Mouse (Mus musculus) CH12.LX (cell line): ENCODE measurements around the gene Dab1. TPM values are rescaled to one million over a fixed set of nuclear protein-coding genes. Genes with fewer than 3 reads are reported as not detected.

Source experiments
- DNase-seq: peaks from one replicate; pipeline ENCODE4 v3.0.0-alpha.2; 2013; ENCODE audit errors: extremely low read depth
- H3K27ac ChIP-seq: 2 replicates; pipeline ENCODE4 v1.5.1; 2012; ENCODE audit warnings: low read depth, mild to moderate bottlenecking, control low read depth, moderate library complexity; ENCODE audit not compliant: insufficient read depth
- H3K27me3 ChIP-seq: replicated peaks from 2 replicates; pipeline ENCODE3; 2012; ENCODE audit warnings: inconsistent platforms
- H3K36me3 ChIP-seq, 2 experiments: replicated peaks in 1 of 2; 2 replicates each; pipeline versions ENCODE3 to v1.6.1; 2012; ENCODE audit warnings: inconsistent platforms in 1 of 2, low read length in 1 of 2, mild to moderate bottlenecking in 1 of 2, mixed read lengths in 1 of 2, moderate library complexity in 1 of 2; ENCODE audit not compliant: control insufficient read depth in 1 of 2, insufficient read depth in 1 of 2
- H3K4me1 ChIP-seq, 2 experiments: 2 replicates each; pipeline ENCODE4 v1.6.1; 2012; ENCODE audit warnings: inconsistent platforms in 1 of 2, moderate library complexity in 1 of 2; ENCODE audit not compliant: insufficient read depth in 2 of 2, control insufficient read depth in 1 of 2
- H3K4me2 ChIP-seq: 2 replicates; pipeline ENCODE4 v1.6.1; 2012; ENCODE audit warnings: low read depth, mild to moderate bottlenecking, control low read depth; ENCODE audit not compliant: poor library complexity, insufficient read depth, severe bottlenecking
- H3K4me3 ChIP-seq, 3 experiments: fragments of 150-350 bp in 1 of 3; sonication (generic) in 1 of 3; replicated peaks in 1 of 3; 2 replicates each; pipeline versions ENCODE3 to v1.5.1; 2011 to 2012; ENCODE audit warnings: low read depth in 2 of 3, low read length in 2 of 3, mild to moderate bottlenecking in 2 of 3, moderate library complexity in 2 of 3, control low read depth in 1 of 3, improper control_type of control experiment in 1 of 3, inconsistent platforms in 1 of 3, mixed read lengths in 1 of 3; ENCODE audit not compliant: poor library complexity in 1 of 3
- H3K79me2 ChIP-seq: replicated peaks from 2 replicates; pipeline ENCODE4 v1.6.1; 2012; ENCODE audit warnings: mild to moderate bottlenecking, moderate library complexity; ENCODE audit not compliant: control insufficient read depth, poor library complexity, insufficient read depth, severe bottlenecking; ENCODE audit errors: extremely low read depth
- H3K9ac ChIP-seq: 2 replicates; pipeline ENCODE4 v1.6.1; 2012; ENCODE audit warnings: low read depth, mild to moderate bottlenecking, control low read depth, moderate library complexity; ENCODE audit not compliant: insufficient read depth
- H3K9me3 ChIP-seq: replicated peaks from 2 replicates; pipeline ENCODE3; 2012; ENCODE audit warnings: low read length, inconsistent platforms, mixed read lengths
- BHLHE40 ChIP-seq: IDR thresholded peaks from 2 replicates; pipeline ENCODE4 v1.6.1; 2011; ENCODE audit warnings: mild to moderate bottlenecking, low read depth, low read length, improper control_type of control experiment
- CHD1 ChIP-seq: IDR thresholded peaks from 2 replicates; pipeline ENCODE4 v1.6.1; 2012; ENCODE audit warnings: low read depth, low read length, improper control_type of control experiment, inconsistent platforms
- CHD2 ChIP-seq: IDR thresholded peaks from 2 replicates; pipeline ENCODE4 v1.6.1; 2011; ENCODE audit warnings: low read length, improper control_type of control experiment
- ELF1 ChIP-seq: IDR thresholded peaks from 2 replicates; pipeline ENCODE4 v1.6.1; 2014; ENCODE audit warnings: low read depth, mild to moderate bottlenecking, inconsistent platforms, low read length, improper control_type of control experiment
- GABPA ChIP-seq: IDR thresholded peaks from 2 replicates; pipeline ENCODE4 v1.6.1; 2012; ENCODE audit warnings: low read depth, low read length, improper control_type of control experiment, inconsistent platforms; ENCODE audit not compliant: insufficient replicate concordance
- HCFC1 ChIP-seq: IDR thresholded peaks from 2 replicates; pipeline ENCODE4 v1.6.1; 2012; ENCODE audit warnings: low read depth, mild to moderate bottlenecking, inconsistent platforms, low read length, improper control_type of control experiment
- KAT2A ChIP-seq: IDR thresholded peaks from 2 replicates; pipeline ENCODE4 v1.6.1; 2012; ENCODE audit warnings: low read length, improper control_type of control experiment, inconsistent platforms; ENCODE audit not compliant: insufficient replicate concordance
- MAX ChIP-seq: IDR thresholded peaks from 2 replicates; pipeline ENCODE4 v1.6.1; 2011; ENCODE audit warnings: low read length, improper control_type of control experiment
- MXI1 ChIP-seq: IDR thresholded peaks from 2 replicates; pipeline ENCODE4 v1.6.1; 2011; ENCODE audit warnings: mild to moderate bottlenecking, low read depth, low read length, improper control_type of control experiment
- MYC ChIP-seq: IDR thresholded peaks from 2 replicates; pipeline ENCODE4 v1.6.1; 2011; ENCODE audit warnings: low read depth, mild to moderate bottlenecking, improper control_type of control experiment, low read length
- NRF1 ChIP-seq: IDR thresholded peaks from 2 replicates; pipeline ENCODE4 v1.6.1; 2014; ENCODE audit warnings: low read depth, mild to moderate bottlenecking, inconsistent platforms, low read length, improper control_type of control experiment, moderate library complexity
- RCOR1 ChIP-seq: conservative IDR thresholded peaks from 2 replicates; pipeline ENCODE4 v1.6.1; 2012; ENCODE audit warnings: low read depth, mild to moderate bottlenecking, inconsistent platforms, low read length, improper control_type of control experiment
- TBP ChIP-seq: conservative IDR thresholded peaks from 2 replicates; pipeline ENCODE4 v1.6.1; 2011; ENCODE audit warnings: low read depth, low read length, improper control_type of control experiment
- TCF12 ChIP-seq: IDR thresholded peaks from 2 replicates; pipeline ENCODE4 v1.6.1; 2014; ENCODE audit warnings: low read depth, mild to moderate bottlenecking, inconsistent platforms, low read length, improper control_type of control experiment
- ZKSCAN1 ChIP-seq: IDR thresholded peaks from 2 replicates; pipeline ENCODE4 v1.6.1; 2012; ENCODE audit warnings: low read depth, inconsistent platforms, low read length, improper control_type of control experiment, borderline replicate concordance
- ZMIZ1 ChIP-seq: IDR thresholded peaks from 2 replicates; pipeline ENCODE4 v1.6.1; 2012; ENCODE audit warnings: low read depth, mild to moderate bottlenecking, inconsistent platforms, low read length, improper control_type of control experiment
- dilution Hi-C: fragments of 300-500 bp; cut with MboI; formaldehyde crosslinking; loops from 2 replicates; pipeline ENCODE4 v1.14.3; 2020; ENCODE audit warnings: low sequenced_read_pairs; ENCODE audit not compliant: extremely low pct_unique_long_range_greater_than_20kb, extremely low pct_ligation_motif_present
- in situ Hi-C: fragments of 300-500 bp; cut with MboI; formaldehyde crosslinking; loops from 3 replicates; pipeline ENCODE4 v1.14.3; 2019; ENCODE audit warnings: low sequenced_read_pairs, low pct_ligation_motif_present, low pct_unique_long_range_greater_than_20kb, mixed read lengths
- polyA plus RNA-seq: library from polyadenylated mRNA; unstranded; fragments of >175 nt; gene quantifications from 2 replicates; pipeline ENCODE4 v1.2.1, GENCODE M21; 2012; ENCODE audit warnings: low read depth; ENCODE audit not compliant: insufficient read length
- total RNA-seq, 2 experiments: library from RNA; depleted of rRNA; stranded (reverse); fragments of 300-350 nt in 1 of 2; fragments of >200 nt in 1 of 2; gene quantifications; 2 replicates each; pipeline ENCODE4 v1.2.3; 2012 to 2014

Gene Dab1
- total and polyA plus RNA-seq, 3 experiments, result not detected

GRCm38 (mm10) chr4:104668061-104668460 is 1048.9 kb downstream of the Dab1 start:
- H3K4me3 ChIP-seq, result no peak overlapping the region
- no peak overlapping the region for H3K27ac ChIP-seq
- no peak for DNase-seq
- H3K27me3 ChIP-seq, result no peaks in the 10 kb centered on the region
- no peaks in the 10 kb centered on the region for H3K36me3 ChIP-seq
- H3K9me3 ChIP-seq, result peaks cover 25% of the 10 kb centered on the region
- H3K79me2 ChIP-seq, result no peaks in the 10 kb centered on the region
- TF ChIP-seq NRF1, result no peak
- no peak for TF ChIP-seq BHLHE40
- no peak for TF ChIP-seq HCFC1
- no peak for TF ChIP-seq CHD2
- no peak for TF ChIP-seq ZKSCAN1
- TF ChIP-seq MXI1, result no peak
- TF ChIP-seq RCOR1, result no peak
- in situ Hi-C loops (no loop called here), dilution Hi-C loops (no loop called here)
- no peaks in the 10 kb centered on the region for H3K4me1 ChIP-seq
- no peak overlapping the region for H3K9ac ChIP-seq
- no peak overlapping the region for H3K4me2 ChIP-seq

GRCm38 (mm10) chr4:104669406-104669805 is 1050.2 kb downstream of the Dab1 start:
- TF ChIP-seq ELF1 (no peak), ZMIZ1 (no peak), ZKSCAN1 (no peak), KAT2A (no peak), CHD1 (no peak), MYC (no peak), GABPA (no peak), TBP (no peak), MAX (no peak), TCF12 (no peak)
- no peaks in the 10 kb centered on the region for H3K36me3 ChIP-seq
- DNase-seq, result no peak
- H3K79me2 ChIP-seq, result no peaks in the 10 kb centered on the region
- H3K9me3 ChIP-seq, result peaks cover 23% of the 10 kb centered on the region
- H3K27ac ChIP-seq, result no peak overlapping the region
- no peaks in the 10 kb centered on the region for H3K4me1 ChIP-seq
- H3K4me3 ChIP-seq, result no peak overlapping the region
- in situ Hi-C loops, result no loop called here
- dilution Hi-C loops, result no loop called here
- no peak overlapping the region for H3K9ac ChIP-seq
- no peaks in the 10 kb centered on the region for H3K27me3 ChIP-seq
- H3K4me2 ChIP-seq, result no peak overlapping the region
